Mouse (Mus musculus) Patski (cell line): Measurements from ENCODE around the gene Thumpd2. TPM values are rescaled to one million over a fixed set of nuclear protein-coding genes. Genes with fewer than 3 reads are reported as not detected.

Source experiments
- ATAC-seq: fragments of 100-300 bp; one replicate; pipeline ENCODE4 v1.8.0; 2021
- CTCF ChIA-PET: fragments of 350-600 bp; sonication (Branson Sonifier 250); formaldehyde crosslinking; loops from one replicate; lab custom pipeline; 2022; ENCODE audit warnings: inconsistent platforms; lab: Charles Lee
- POLR2A ChIA-PET: fragments of 350-600 bp; sonication (Branson Sonifier 250); formaldehyde crosslinking; loops from one replicate; lab custom pipeline; 2022; ENCODE audit warnings: antibody characterized with exemption, inconsistent platforms; lab: Charles Lee
- DNase-seq: peaks from one replicate; pipeline ENCODE4 v3.0.0-alpha.2; 2011; ENCODE audit warnings: low read depth, low spot score
- H3K27me3 ChIP-seq: fragments of 371-371 bp; one replicate; pipeline ENCODE4 v1.5.1; 2021
- CTCF ChIP-seq: fragments of 100-300 bp; IDR thresholded peaks from one replicate; pipeline ENCODE4 v1.5.1; 2021
- in situ Hi-C: fragments of 300-500 bp; cut with MboI; formaldehyde crosslinking; loops from 3 replicates; pipeline ENCODE4 v1.11.1; 2018; ENCODE audit warnings: low pct_unique_long_range_greater_than_20kb, mixed read lengths
- polyA plus RNA-seq: library from polyadenylated mRNA; unstranded; gene quantifications from one replicate; pipeline ENCODE4 v1.2.3, GENCODE M21; 2021

Gene Thumpd2
- polyA plus RNA-seq, 1 experiment from 2014 or later, result 8.5 TPM

- ATAC-seq (no peak), DNase-seq (no peak)
- in situ Hi-C loops, result loop anchor here (25.0 kb wide), 1 partner anchor 543 kb away; no protein-coding TSS in a partner anchor
- no peaks in the 10 kb centered on the region for H3K27me3 ChIP-seq
- POLR2A ChIA-PET, result no interaction called here
- TF ChIP-seq CTCF, result no peak
- CTCF ChIA-PET, result interaction anchor here (1.1 to 1.5 kb wide), 2 partner anchors 129 to 176 kb away, joined by 3 to 6 read pairs; no protein-coding TSS in a partner anchor
Measured at GRCm38 (mm10) chr17:81005292-81005691, 59.6 kb downstream of the Thumpd2 start.

- DNase-seq, result no peak
- POLR2A ChIA-PET, result no interaction called here
- ATAC-seq, result no peak
- H3K27me3 ChIP-seq, result no peaks in the 10 kb centered on the region
- in situ Hi-C loops, result loop anchor here (25.0 kb wide), 1 partner anchor 542 kb away; no protein-coding TSS in a partner anchor
- TF ChIP-seq CTCF, result no peak
- CTCF ChIA-PET, result interaction anchor here (0.8 kb wide), 2 partner anchors 11 to 399 kb away, joined by 3 read pairs; no protein-coding TSS in a partner anchor
Measured at GRCm38 (mm10) chr17:81004454-81004853, 60.4 kb downstream of the Thumpd2 start.

GRCm38 (mm10) chr17:81002130-81002529 lies 62.8 kb downstream of the Thumpd2 start:
- no peak for DNase-seq
- POLR2A ChIA-PET, result no interaction called here
- CTCF ChIA-PET, result interaction anchor here (0.7 to 1.7 kb wide), 4 partner anchors 9 to 27 kb away, joined by 3 to 6 read pairs (median 5); no protein-coding TSS in a partner anchor
- in situ Hi-C loops, result loop anchor here (25.0 kb wide), 1 partner anchor 540 kb away; no protein-coding TSS in a partner anchor
- no peak for TF ChIP-seq CTCF
- no peak for ATAC-seq
- no peaks in the 10 kb centered on the region for H3K27me3 ChIP-seq

GRCm38 (mm10) chr17:81001647-81002046 lies 63.2 kb downstream of the Thumpd2 start:
- ATAC-seq, result no peak
- in situ Hi-C loops, result loop anchor here (25.0 kb wide), 1 partner anchor 539 kb away; no protein-coding TSS in a partner anchor
- no peak for TF ChIP-seq CTCF
- H3K27me3 ChIP-seq, result no peaks in the 10 kb centered on the region
- CTCF ChIA-PET, result no interaction called here
- POLR2A ChIA-PET, result no interaction called here
- no peak for DNase-seq

GRCm38 (mm10) chr17:81001010-81001409 lies 63.9 kb downstream of the Thumpd2 start:
- POLR2A ChIA-PET, result no interaction called here
- in situ Hi-C loops, result loop anchor here (25.0 kb wide), 1 partner anchor 539 kb away; no protein-coding TSS in a partner anchor
- ATAC-seq, result no peak
- TF ChIP-seq CTCF, result no peak
- no peak for DNase-seq
- H3K27me3 ChIP-seq, result no peaks in the 10 kb centered on the region
- CTCF ChIA-PET, result no interaction called here

GRCm38 (mm10) chr17:80998958-80999357 lies 65.9 kb downstream of the Thumpd2 start:
- H3K27me3 ChIP-seq, result no peaks in the 10 kb centered on the region
- in situ Hi-C loops, result no loop called here
- ChIA-PET POLR2A (no interaction called here), CTCF (no interaction called here)
- no peak for DNase-seq
- TF ChIP-seq CTCF, result no peak
- ATAC-seq, result no peak

- H3K27me3 ChIP-seq, result no peaks in the 10 kb centered on the region
- ATAC-seq (no peak), DNase-seq (no peak)
- POLR2A ChIA-PET, result interaction anchor here (0.5 kb wide), 1 partner anchor 51 kb away, joined by 3 read pairs; no protein-coding TSS in a partner anchor
- CTCF ChIA-PET, result interaction anchor here (0.8 to 2.0 kb wide), 6 partner anchors 9 to 20 kb away, joined by 3 to 7 read pairs (median 4); no protein-coding TSS in a partner anchor
- no peak for TF ChIP-seq CTCF
- in situ Hi-C loops, result no loop called here
Measured at GRCm38 (mm10) chr17:80997226-80997625, 67.7 kb downstream of the Thumpd2 start.

- H3K27me3 ChIP-seq, result no peaks in the 10 kb centered on the region
- POLR2A ChIA-PET, result no interaction called here
- in situ Hi-C loops, result no loop called here
- TF ChIP-seq CTCF, result no peak
- DNase-seq (no peak), ATAC-seq (no peak)
- CTCF ChIA-PET, result interaction anchor here (2.0 kb wide), 1 partner anchor 11 kb away, joined by 6 read pairs; no protein-coding TSS in a partner anchor
Measured at GRCm38 (mm10) chr17:80991535-80992127, 73.3 kb downstream of the Thumpd2 start.

- ATAC-seq, result no peak
- POLR2A ChIA-PET, result interaction anchor here (1.0 kb wide), 1 partner anchor 17 kb away, joined by 3 read pairs; no protein-coding TSS in a partner anchor
Measured at GRCm38 (mm10) chr17:80982976-80983375, 81.9 kb downstream of the Thumpd2 start.

GRCm38 (mm10) chr17:80982412-80982787 lies 82.5 kb downstream of the Thumpd2 start:
- ATAC-seq, result peak; percentile 51
- no peak for DNase-seq
- peak; percentile 88 for TF ChIP-seq CTCF
- ChIA-PET CTCF (interaction anchor here (0.7 to 2.1 kb wide), 22 partner anchors 14 to 362 kb away, joined by 3 to 10 read pairs (median 3); no protein-coding TSS in a partner anchor), POLR2A (interaction anchor here (1.0 to 1.5 kb wide), 2 partner anchors 16 to 46 kb away, joined by 3 to 4 read pairs; no protein-coding TSS in a partner anchor)
- H3K27me3 ChIP-seq, result no peaks in the 10 kb centered on the region
- in situ Hi-C loops, result loop anchor here (5.0 kb wide), 2 partner anchors 90 to 210 kb away; no protein-coding TSS in a partner anchor

More at GRCm38 (mm10) chr17:80982976-80983375, 81.9 kb downstream of the Thumpd2 start:
- TF ChIP-seq CTCF, result no peak
- H3K27me3 ChIP-seq, result no peaks in the 10 kb centered on the region
- in situ Hi-C loops, result loop anchor here (5.0 kb wide), 2 partner anchors 91 to 211 kb away; no protein-coding TSS in a partner anchor
- no peak for DNase-seq
- CTCF ChIA-PET, result interaction anchor here (1.0 to 2.1 kb wide), 16 partner anchors 14 to 362 kb away, joined by 3 to 10 read pairs (median 4); no protein-coding TSS in a partner anchor
